Mouse (Mus musculus): ENCODE data around the gene Fhl5.
"Not testable (repeated sequence)": the region's sequence is repeated elsewhere in the genome, so short reads cannot be mapped to it uniquely, and the experiment has no call there.

The Fhl5 gene

GRCm38 (mm10) chr4:25242776-25243175 lies at the start of gene Fhl5:
Fhl5 (minus strand) TSS chr4:25242876.
- no peak for DNase-seq

- DNase-seq, result not testable (repeated sequence)
These were observed 42.3 kb upstream of the Fhl5 start for GRCm38 (mm10) chr4:25285002-25285401.

DNA sequence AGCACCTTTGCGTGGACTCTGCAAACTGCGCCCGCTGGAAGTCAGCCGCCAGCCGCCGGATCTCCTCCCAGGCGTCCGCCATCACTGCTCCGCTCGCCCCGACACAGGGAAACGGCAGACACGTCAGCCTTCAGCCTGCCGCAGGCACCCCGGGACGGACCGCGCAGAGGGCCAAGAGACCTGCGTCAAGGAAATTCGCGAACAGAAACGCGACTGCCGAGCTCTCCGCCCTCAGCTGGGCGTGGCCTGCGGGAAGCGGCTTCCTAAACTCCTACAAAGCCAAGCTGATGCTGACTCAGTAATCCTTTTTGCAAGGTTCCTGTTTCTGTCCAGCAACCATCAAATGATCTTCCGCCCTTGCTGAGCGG lies 39.0 kb upstream of the Fhl5 start, which contains the start of gene Ufl1:
Gene Ufl1, minus strand, starts transcription at position 151 of the 368 bp plus-strand sequence.
- DNase-seq, result peak; percentile 97

GRCm38 (mm10) chr4:25280938-25281670 lies 38.4 kb upstream of the Fhl5 start:
- no peak for DNase-seq

- no peak for DNase-seq
These were observed 30.4 kb upstream of the Fhl5 start for GRCm38 (mm10) chr4:25272861-25273627.

- DNase-seq, result no peak
These were observed 29.2 kb upstream of the Fhl5 start for GRCm38 (mm10) chr4:25271926-25272325.

DNA sequence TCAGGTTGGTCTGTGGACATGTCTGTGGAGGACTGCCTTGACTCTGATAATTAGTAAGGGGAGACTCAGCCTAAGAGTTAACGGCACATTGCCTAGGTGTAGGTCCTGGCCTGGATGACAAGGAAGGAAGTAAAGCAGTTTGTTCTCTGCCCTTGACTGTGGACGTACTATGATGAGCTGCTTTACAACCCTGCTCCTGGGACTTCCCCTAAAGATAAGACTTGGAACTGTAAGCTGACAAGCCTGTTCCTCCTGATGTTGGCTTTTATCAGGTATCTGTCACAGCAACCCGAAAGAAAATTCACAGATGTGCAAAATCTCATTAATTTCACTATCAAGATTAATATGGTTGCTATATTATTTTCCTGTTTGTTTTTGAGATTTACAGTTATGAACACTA lies 24.5 kb upstream of the Fhl5 start:
- DNase-seq, result no peak

DNA sequence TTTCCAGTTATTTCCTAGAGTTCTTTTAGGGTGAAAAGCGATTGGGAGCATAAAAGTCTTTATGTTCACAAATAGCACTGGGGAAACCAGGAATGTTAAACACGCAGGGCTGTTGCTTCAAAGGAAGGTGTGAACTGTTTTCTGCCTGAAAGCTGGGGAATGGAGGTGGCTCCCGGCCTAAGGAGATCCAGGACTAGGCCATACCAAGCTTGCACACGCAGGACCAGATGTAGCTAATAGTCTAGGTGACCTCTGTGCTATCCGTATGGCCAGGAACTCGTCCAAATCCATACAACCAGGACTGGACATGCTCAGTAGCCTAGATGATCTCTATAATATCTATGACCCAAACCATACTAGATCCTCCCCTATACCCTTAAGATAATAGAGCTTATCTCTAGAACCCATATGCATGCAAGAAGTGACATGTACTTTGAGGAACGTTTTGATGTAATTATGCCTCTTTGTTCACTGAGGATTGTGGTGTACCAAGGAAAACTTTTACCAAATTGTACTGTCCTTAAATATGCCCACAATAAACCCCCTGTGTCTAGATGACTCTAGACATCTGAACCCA lies 15.2 kb upstream of the Fhl5 start:
- no peak for DNase-seq

DNA sequence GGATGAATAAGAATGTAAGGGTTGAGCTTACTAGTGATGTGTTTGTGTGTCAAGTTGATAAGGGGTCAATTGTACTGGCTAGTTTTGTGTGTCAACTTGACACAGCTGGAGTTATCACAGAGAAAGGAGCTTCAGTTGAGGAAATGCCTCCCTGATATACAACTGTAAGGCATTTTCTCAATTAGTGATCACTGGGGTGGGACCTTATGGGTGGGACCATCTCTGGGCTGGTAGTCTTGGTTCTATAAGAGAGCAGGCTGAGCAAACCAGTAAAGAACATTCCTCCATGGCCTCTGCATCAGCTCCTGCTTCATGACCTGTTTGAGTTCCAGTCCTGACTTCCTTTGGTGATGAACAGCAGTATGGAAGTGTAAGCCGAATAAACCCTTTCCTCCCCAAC lies 7.0 kb downstream of the Fhl5 start:
- DNase-seq, result not testable (repeated sequence)

DNA sequence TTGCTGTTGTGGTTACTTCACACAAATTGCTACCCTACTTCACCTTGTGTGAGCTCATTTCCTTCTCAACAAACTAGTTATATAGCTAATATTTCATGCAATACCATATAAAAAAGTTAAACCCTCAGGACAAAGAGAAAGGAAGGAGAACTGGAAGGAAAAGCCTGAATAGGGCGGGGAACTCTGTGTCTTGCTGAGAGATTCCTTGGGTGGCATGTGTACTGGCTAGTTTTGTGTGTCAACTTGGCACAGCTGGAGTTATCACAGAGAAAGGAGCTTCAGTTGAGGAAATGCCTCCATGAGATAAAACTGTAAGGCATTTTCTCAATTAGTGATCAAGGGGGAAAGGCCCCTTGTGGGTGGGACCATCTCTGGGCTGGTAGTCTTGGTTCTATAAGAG lies 8.9 kb downstream of the Fhl5 start:
- DNase-seq, result not testable (repeated sequence)

DNA sequence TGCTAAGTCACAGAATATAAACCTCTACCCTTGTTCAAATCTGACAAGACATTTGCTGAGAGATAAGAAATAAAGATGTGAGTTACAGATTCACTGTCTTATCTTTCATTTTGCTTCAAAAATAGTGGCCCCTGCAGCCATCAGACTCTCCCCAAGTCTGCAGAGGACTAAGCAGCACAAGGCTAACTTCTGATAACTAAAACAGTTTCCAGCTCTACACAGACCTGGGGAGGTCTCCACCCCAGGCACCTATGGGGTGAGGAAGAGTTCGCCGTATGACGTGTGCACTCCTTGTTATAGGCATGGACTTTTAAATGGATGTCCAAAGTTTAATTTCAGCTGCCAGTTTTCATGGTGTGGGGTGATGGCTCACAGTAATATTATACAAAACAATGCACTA lies 10.1 kb downstream of the Fhl5 start:
- DNase-seq, result no peak

DNA sequence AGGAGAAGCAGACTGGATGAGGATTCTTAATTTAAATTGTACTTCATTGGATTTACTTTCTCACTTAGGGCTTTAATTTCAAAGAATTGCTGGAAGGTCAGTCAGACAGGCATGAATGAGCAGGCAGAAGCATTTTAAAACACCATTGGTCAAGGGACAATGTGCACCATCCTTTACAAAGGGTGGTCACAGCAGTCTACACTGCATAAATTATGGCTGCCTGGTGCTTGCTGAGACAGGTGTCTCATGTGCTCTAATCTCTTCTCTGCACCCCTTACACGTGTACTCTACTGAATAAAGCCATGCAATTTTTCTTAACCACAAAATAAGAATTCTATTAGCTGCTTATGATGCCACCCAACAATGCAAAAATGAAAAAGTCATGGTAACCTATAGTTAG lies 15.1 kb downstream of the Fhl5 start:
- DNase-seq, result no peak

- no peak for DNase-seq
These were observed 20.7 kb downstream of the Fhl5 start for GRCm38 (mm10) chr4:25221927-25222326.

GRCm38 (mm10) chr4:25213451-25213850 lies 29.2 kb downstream of the Fhl5 start:
- no peak for DNase-seq

- DNase-seq, result no peak
These were observed 36.5 kb downstream of the Fhl5 start for GRCm38 (mm10) chr4:25206166-25206565.

DNA sequence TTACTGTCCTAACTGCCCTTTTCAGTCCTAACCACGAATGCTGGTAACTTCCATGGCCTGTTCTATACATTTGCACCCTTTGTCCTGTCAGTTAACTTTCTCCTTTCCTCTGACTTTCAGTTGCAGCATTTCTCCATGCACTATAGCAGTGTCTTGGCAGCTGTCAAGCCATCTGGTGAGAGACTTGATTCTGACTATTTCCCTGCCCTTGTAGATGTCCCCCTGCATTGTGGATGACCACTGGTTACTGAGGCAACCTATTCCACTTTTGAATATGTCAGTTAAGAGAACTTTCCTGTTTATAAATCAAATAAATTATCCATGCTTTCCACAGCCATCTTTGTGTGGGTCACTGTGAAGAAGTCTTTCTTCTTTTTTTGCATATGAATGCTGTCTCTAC lies 45.4 kb downstream of the Fhl5 start:
- no peak for DNase-seq

- peak; percentile 34 for DNase-seq
These were observed 63.0 kb downstream of the Fhl5 start for GRCm38 (mm10) chr4:25179617-25180208.
